Mouse (Mus musculus) spleen, postnatal 14 days (tissue): Measurements from ENCODE around the gene Timd2.
"Not testable (repeated sequence)": the region's sequence is repeated elsewhere in the genome, so short reads cannot be mapped to it uniquely, and the experiment has no call there.

ENCODE experiments used
- DNase-seq, 2 experiments: peaks; one replicate each; pipeline ENCODE4 v3.0.0; 2021 to 2022; ENCODE audit warnings: low spot score in 2 of 2

Gene Timd2

GRCm38 (mm10) chr11:46665599-46666522, 41.0 kb downstream of the Timd2 start:
- no peak for DNase-seq

DNA sequence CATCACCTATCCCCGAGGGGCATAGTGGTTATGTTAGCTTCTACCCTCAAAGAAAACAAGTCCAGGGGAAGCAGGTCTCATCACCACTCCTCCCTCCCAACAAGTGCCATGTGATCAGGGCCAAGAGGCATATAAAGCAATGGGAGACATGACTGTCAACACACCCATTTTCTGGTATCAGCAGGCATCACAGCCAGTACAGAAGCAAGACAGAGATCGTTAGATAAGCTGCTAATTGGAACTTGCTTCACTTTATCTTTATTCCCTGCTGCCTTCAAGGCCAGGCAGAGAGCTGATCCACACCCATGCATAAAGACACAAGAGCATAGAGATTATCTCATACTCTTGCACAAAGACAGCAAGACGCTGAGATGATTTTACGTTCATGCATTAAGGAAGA, 43.6 kb downstream of the Timd2 start:
- DNase-seq = no peak

DNA sequence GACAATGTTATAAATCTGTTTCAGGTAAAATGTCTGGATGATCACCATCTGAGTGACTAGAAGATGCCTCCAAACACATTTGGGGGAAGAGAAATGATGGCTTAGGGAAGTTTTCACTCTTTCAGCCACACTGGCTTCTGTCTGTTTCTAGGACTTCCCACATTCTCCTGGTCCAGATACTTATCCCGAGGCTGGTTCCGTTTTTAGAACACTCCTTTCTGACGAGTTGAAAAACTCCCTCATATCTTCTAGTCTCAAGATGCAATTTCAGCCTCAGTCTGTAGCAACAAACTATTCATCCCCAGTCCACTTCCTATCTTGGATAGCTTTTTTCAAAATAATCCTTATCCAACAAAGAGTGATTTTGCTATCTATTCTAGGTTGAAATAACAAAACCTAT, 54.4 kb downstream of the Timd2 start:
- DNase-seq = no peak

- DNase-seq = not testable (repeated sequence)
Measured at GRCm38 (mm10) chr11:46649655-46650054, 57.2 kb downstream of the Timd2 start.

- DNase-seq = no peak
Measured at GRCm38 (mm10) chr11:46644824-46645223, 62.0 kb downstream of the Timd2 start.

- no peak for DNase-seq
Measured at GRCm38 (mm10) chr11:46636568-46636967, 70.3 kb downstream of the Timd2 start.

DNA sequence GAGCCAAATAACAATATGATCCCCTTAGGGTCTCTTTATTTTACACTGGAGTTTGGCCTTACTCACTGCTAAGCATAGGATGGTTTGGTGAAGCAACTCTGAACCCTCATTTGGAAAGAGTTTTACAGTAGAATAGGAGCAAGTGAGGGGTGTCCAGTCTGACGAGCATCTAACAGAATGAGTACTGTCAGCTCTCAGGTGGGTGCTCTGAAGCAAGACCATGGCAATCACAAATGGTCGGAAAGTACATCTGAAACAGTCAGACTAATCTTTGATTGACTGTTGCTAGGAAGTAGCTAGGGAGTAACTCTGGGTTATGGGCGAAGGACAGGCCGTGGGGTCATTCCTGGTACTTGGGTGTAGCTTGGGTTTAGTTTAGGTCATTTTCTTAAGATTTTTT, 71.3 kb downstream of the Timd2 start:
- DNase-seq = not testable (repeated sequence)

GRCm38 (mm10) chr11:46631635-46632034, 75.2 kb downstream of the Timd2 start:
- peak in 1 of 2 experiments; percentile 4 for DNase-seq

DNA sequence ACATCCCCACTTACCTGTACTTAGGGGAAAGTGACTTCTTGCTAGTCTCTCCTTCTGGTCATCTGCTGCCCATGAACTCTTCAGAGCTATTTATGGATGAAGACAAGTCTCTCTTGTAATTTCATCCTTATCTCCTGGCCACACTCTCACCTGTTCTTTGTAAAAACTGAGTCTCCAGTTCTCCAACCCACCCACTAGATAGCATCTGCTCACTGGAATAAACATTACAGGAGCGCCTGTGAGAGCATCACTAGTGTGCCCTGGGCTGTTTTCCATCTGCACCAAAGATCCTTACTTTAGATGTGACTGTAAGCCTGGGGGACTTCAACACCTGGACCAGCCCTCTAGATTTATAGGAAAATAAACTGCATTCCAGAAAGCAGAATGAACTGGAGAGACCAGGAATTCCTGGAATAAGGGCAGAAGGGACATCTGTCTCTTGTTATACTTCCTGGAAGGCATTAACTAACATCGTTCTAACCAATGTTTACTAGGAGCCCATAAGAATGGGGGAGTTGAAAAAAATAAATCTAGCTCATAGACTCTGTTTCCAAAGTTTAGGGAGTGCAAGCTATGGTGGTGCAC, 77.6 kb downstream of the Timd2 start, which contains the start of gene Dppa1:
TSS of gene Dppa1 (minus strand) at position 51 of the 585 bp plus-strand sequence.
- no peak for DNase-seq

DNA sequence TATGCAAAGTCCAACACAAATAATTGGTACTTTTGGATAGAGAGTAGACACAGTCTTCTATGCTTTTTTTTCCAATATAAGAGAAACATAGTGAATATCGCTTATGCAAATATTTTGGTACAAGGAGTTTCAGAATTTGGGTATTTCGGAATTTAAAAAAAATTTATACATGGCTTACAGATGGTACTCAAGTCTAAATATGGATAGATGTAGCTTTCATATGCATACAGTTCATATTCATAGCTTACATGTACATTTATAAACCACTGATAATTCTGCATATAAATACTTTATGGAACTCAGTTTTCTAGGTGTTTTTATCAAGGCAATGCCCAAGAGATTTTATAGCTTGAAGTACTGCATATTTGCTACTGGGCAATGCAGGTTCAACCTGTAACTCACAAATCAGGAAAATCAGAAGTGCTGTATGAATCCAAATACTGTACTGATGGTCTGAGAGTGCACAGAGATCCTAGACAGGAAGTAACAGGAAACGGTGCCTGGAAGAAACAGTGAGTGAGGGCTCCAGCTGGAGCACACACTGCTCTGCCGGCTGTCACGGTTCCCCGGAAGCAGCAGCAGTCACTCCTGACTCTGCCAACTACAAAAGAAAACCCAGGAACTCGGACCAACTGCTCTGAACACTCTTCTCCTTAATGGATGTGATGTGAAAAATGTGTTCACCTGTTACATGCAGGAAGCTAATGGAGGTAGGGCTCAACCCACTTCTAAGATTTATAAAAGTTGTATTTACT, 86.3 kb downstream of the Timd2 start:
- no peak for DNase-seq

GRCm38 (mm10) chr11:46619929-46620328, 86.9 kb downstream of the Timd2 start:
- no peak for DNase-seq
